8 mouse cellular contexts compared by ENCODE assay signal in the genomic region with DNA sequence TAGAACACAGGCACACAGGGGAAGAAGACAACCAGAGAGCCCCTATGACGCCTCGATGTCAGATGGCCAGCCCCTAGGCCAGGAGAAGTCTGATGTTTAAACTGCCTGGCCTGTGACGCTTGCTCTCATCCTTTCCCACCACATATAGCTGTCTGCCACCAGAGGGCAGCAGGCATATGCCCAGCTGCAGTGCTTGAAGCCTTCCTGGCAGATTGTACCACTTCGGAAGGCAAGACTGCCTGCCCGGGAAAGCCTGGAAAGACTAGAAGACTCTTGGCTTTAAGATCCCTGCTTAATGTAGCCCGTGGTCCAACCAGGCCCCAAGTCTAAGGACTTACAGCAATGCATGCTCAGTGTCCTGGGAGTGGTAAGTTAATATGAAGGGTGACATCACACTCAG. TPM values are rescaled to one million over a fixed set of nuclear protein-coding genes. Genes with fewer than 3 reads are reported as not detected.
DNase-seq lines count a peak whose midpoint lies in the region; ATAC-seq and TF ChIP-seq lines count a peak whose summit lies in the region.

No protein-coding gene starts in this region.

- no peaks in the 10 kb centered on the region for H3K4me1 ChIP-seq in G1E (ENCODE audit: insufficient read depth, low read depth, low read length)
- peaks cover 11% of the 10 kb centered on the region for H3K4me1 ChIP-seq in lung, embryonic 16.5 days (replicated peaks; ENCODE audit: control insufficient read depth, insufficient read depth, low read length)

- no peak overlapping the region for H3K27ac ChIP-seq in lung, embryonic 16.5 days (ENCODE audit: low read length)

- H3K9me3 ChIP-seq in G1E (replicated peaks): no peaks in the 10 kb centered on the region
- H3K9me3 ChIP-seq in lung, embryonic 16.5 days (ENCODE audit: control insufficient read depth, low read length): no peaks in the 10 kb centered on the region

- no peaks in the 10 kb centered on the region for H3K27me3 ChIP-seq in G1E (ENCODE audit: insufficient read depth, low read length)
- H3K27me3 ChIP-seq in lung, embryonic 16.5 days (ENCODE audit: control insufficient read depth, insufficient read depth, low read depth, low read length): no peaks in the 10 kb centered on the region; the same call in 1 of the 2 replicates

- no peak overlapping the region for H3K9ac ChIP-seq in lung, embryonic 16.5 days (ENCODE audit: low read length)

- peak; percentile 32; the same call in 1 of the 2 replicates for ATAC-seq in G1E (ENCODE audit: extremely low read depth, insufficient number of reproducible peaks, low FRiP score, poor library complexity, severe bottlenecking)
- ATAC-seq in hematopoietic stem cell, adult 5-6 weeks (replicated peaks in 1 of 2; ENCODE audit: insufficient read depth in 1 of 2, low FRiP score in 2 of 2, low TSS enrichment in 1 of 2, low read depth in 1 of 2, poor library complexity in 2 of 2, severe bottlenecking in 2 of 2): peak; percentile 92 to 95
- peak; percentile 64 for ATAC-seq in lung, embryonic 16.5 days (ENCODE audit: low read depth)

- 2% methylated on average over 6 of the region's 6 CpGs for whole genome bisulfite sequencing in lung, embryonic 16.5 days

- peak; percentile 59 for TF ChIP-seq CTCF in G1E (IDR thresholded peaks at IDR 0.05; ENCODE audit: low read depth, low read length)

- peak; percentile 27 for DNase-seq in G1E (ENCODE audit: low spot score)
- DNase-seq in cerebellum, adult 11-12 months: peak; percentile 67
- peak; percentile 80 for DNase-seq in forelimb bud, embryonic 11.5 days (ENCODE audit: low read depth, low spot score)
- DNase-seq in layer of hippocampus, adult 9-10 months (ENCODE audit: low spot score): peak; percentile 60
- DNase-seq in ovary, postnatal 14 days (ENCODE audit: low spot score): peak; percentile 70
- peak; percentile 56 for DNase-seq in thymus, postnatal 14 days

- peak overlapping the region; percentile 33; the same call in 1 of the 2 replicates for H3K4me2 ChIP-seq in lung, embryonic 16.5 days (ENCODE audit: low read depth, low read length)

- H3K4me3 ChIP-seq in G1E (ENCODE audit: low read depth, low read length): no peak overlapping the region
- H3K4me3 ChIP-seq in lung, embryonic 16.5 days (ENCODE audit: low read length): peak overlapping the region; percentile 18; the same call in 1 of the 2 replicates

- no peaks in the 10 kb centered on the region for H3K36me3 ChIP-seq in G1E (replicated peaks)
- no peaks in the 10 kb centered on the region for H3K36me3 ChIP-seq in lung, embryonic 16.5 days (ENCODE audit: control insufficient read depth, insufficient read depth, low read length)

RNA-seq across cellular contexts. Expression of gene Bfsp1, which starts 4.4 kb away (rescaled TPM):
- total RNA-seq in G1E (2014; fragmentation: Nextera tagmentation) (not detected in 2 replicates), G1E (2017) (0.05 and 0.12 TPM in 2 replicates)
- polyA plus RNA-seq in G1E (2012): not detected in 2 replicates
- 0.75 TPM in 1 of 2 replicates, not detected in the other for total RNA-seq in hematopoietic stem cell, adult 5-6 weeks (2017)
- polyA plus RNA-seq in lung, embryonic 16.5 days (2015; fragmentation: Nextera tagmentation; extraction: Ambion mirVana): 1.6 and 2.2 TPM in 2 replicates

RNA-seq across cellular contexts. Expression of gene Dstn, which starts 47.8 kb away (rescaled TPM):
- 51.3 and 59.6 TPM in 2 replicates for total RNA-seq in G1E (2014; fragmentation: Nextera tagmentation)
- 94.2 and 97.9 TPM in 2 replicates for total RNA-seq in G1E (2017)
- 2.5 and 7.8 TPM in 2 replicates for polyA plus RNA-seq in G1E (2012)
- 133 and 204 TPM in 2 replicates for total RNA-seq in hematopoietic stem cell, adult 5-6 weeks (2017)
- 565 and 579 TPM in 2 replicates for polyA plus RNA-seq in lung, embryonic 16.5 days (2015; fragmentation: Nextera tagmentation; extraction: Ambion mirVana)

Comparison
In these comparisons a context has a peak if more than half of its experiments do, and no peak if none do; other contexts are left out.
1. ATAC-seq: peak in every context shown above with its lines; median percentile 94 in hematopoietic stem cell, adult 5-6 weeks; 64 in lung, embryonic 16.5 days; 32 in G1E.
2. DNase-seq: peak in every context shown above with its lines; median percentile 80 in forelimb bud, embryonic 11.5 days; 70 in ovary, postnatal 14 days; 67 in cerebellum, adult 11-12 months; 60 in layer of hippocampus, adult 9-10 months; 56 in thymus, postnatal 14 days; 27 in G1E.